Mouse (Mus musculus): ENCODE results near the gene Tmem39a.

DNA sequence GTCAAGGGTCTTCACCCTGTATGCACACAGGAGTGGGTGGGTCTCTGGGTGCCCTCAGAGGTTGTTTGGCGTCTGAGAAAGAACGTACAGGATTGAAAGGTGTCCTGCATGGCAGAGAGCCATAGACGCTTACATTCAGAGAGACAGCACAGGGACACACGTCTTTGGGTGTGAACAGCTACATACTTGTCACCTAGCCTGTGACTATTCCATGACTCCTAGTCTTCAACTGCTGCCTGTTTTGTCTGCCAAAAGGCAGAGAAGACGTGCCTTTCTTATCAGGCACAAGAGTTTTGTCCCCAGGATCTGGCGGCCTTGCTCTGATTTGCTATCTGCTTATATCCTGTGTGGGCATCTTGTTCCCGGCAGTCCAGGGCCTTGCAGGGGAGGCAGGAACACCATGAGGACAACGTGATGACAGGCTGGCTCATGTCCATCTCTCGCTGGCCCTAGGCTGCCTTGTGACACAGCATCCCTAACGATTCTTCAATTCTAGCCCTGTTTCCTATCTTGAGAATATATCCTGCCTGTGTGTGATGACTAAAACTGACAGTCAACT, 67.4 kb downstream of the Tmem39a start:
- TF ChIP-seq CTCF (IDR thresholded peaks at IDR 0.05) (no peak), EP300 (IDR thresholded peaks at IDR 0.05) (peak; percentile 50; the same call in 1 of the 2 replicates)

Data from lung, postnatal 0 days (tissue).